Mouse (Mus musculus) embryonic facial prominence, embryonic 11.5 days (tissue): ENCODE measurements at regions not wholly inside any gene's neighbourhood (a gene's known extent, or its start where the extent isn't known, plus 50 kb on each side); places are given as distances from the start of the nearest gene placed in this dataset.
A peak's percentile ranks its signal among the peaks of the same experiment; 100 is the strongest.

Experiments used
- ATAC-seq: fragments of 200-750 bp; cut with Nextera tagmentation; replicated peaks from 2 replicates; pipeline ENCODE4 v1.8.0; 2017; ENCODE audit warnings: low read depth; ENCODE audit not compliant: insufficient number of reproducible peaks, low FRiP score, low TSS enrichment
- DNase-seq: peaks from one replicate; pipeline ENCODE4 v3.0.0-alpha.2; 2015; ENCODE audit warnings: low spot score
- H3K27ac ChIP-seq: fragments of 300-500 bp; sonication (generic); replicated peaks from 2 replicates; pipeline ENCODE4 v1.5.1; 2014; ENCODE audit warnings: mild to moderate bottlenecking, low read depth, low read length, control low read depth
- H3K27me3 ChIP-seq: fragments of 300-500 bp; sonication (generic); 2 replicates; pipeline ENCODE4 v1.6.1; 2014; ENCODE audit warnings: mild to moderate bottlenecking, low read length, moderate library complexity, mixed read lengths; ENCODE audit not compliant: control insufficient read depth, insufficient read depth
- H3K36me3 ChIP-seq: fragments of 300-500 bp; sonication (generic); replicated peaks from 2 replicates; pipeline ENCODE4 v1.6.1; 2014; ENCODE audit warnings: low read depth, mild to moderate bottlenecking, low read length, moderate library complexity, mixed read lengths; ENCODE audit not compliant: control insufficient read depth, insufficient read depth
- H3K4me1 ChIP-seq: fragments of 300-500 bp; sonication (generic); 2 replicates; pipeline ENCODE4 v1.6.1; 2014; ENCODE audit warnings: low read length, mixed read lengths; ENCODE audit not compliant: control insufficient read depth, insufficient read depth
- H3K4me2 ChIP-seq: fragments of 300-500 bp; sonication (generic); 2 replicates; pipeline ENCODE4 v1.6.1; 2014; ENCODE audit warnings: low read depth, mild to moderate bottlenecking, control low read depth, low read length, moderate library complexity
- H3K4me3 ChIP-seq: fragments of 300-500 bp; sonication (generic); 2 replicates; pipeline ENCODE4 v1.5.1; 2014; ENCODE audit warnings: low read depth, low read length, control low read depth
- H3K9ac ChIP-seq: fragments of 300-500 bp; sonication (generic); replicated peaks from 2 replicates; pipeline ENCODE4 v1.6.1; 2014; ENCODE audit warnings: mild to moderate bottlenecking, control low read depth, low read length
- H3K9me3 ChIP-seq: fragments of 300-500 bp; sonication (generic); replicated peaks from 2 replicates; pipeline ENCODE4 v1.6.1; 2016; ENCODE audit warnings: mild to moderate bottlenecking, low read length, inconsistent platforms, mixed read lengths; ENCODE audit not compliant: control insufficient read depth
- whole genome bisulfite sequencing: fragments of 180-500 bp; shearing (Covaris S2); extraction: QIAGEN DNeasy Blood & Tissue Kit; methylation state at CpG from one replicate; pipeline ENCODE4 v1.1.7; 2014; 5-methylcytosine and 5-hydroxymethylcytosine counted together

DNA sequence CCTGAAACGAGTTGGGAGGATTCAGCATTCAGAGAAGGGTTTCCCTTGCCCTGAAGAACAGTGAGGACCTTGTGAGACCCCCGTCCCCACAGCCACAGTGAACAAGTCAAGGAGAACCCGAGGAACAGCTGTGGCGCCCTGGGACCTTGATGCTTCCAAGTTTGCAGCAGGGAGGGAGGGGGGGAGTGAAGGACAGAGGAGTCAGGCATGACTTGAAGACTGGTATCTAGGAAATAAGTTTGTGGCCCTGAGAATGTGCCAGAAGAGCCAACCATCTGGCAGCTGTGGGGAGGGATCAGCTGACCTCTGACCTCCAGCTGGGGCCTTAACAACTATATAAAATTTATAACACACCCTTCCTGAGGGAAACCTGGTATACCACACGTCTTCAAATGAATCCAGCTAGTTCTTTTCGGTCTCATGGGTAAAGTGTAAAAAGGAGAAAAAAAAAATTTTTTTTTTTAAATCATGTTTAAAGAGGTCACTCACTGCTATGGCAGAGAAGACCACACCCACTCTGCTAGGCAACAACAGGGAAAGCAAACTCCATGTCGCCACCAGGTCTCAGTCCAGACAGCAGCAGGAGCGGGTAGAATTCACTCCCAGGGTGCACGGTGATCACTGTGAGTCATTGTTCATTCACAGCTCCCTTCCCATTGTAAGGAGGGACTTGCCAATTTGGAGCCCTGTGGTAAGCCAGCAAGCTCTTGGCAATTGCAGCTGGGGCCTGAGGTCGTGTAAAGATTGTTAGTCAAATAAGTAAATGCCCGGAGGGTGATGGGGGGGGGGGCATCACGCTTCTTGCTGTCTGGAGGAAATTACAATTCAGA lies 58.3 kb upstream of the Ralgps2 start:
- ATAC-seq = peak; percentile 66; the same call in 1 of the 2 replicates
- whole genome bisulfite sequencing = 44% methylated on average over 12 of the region's 12 CpGs
- H3K4me3 ChIP-seq = no peak overlapping the region
- no peaks in the 10 kb centered on the region for H3K36me3 ChIP-seq
- no peaks in the 10 kb centered on the region for H3K4me1 ChIP-seq
- no peak overlapping the region for H3K27ac ChIP-seq
- no peak overlapping the region for H3K9ac ChIP-seq
- DNase-seq = peak; percentile 32
- no peaks in the 10 kb centered on the region for H3K9me3 ChIP-seq
- no peaks in the 10 kb centered on the region for H3K27me3 ChIP-seq
- H3K4me2 ChIP-seq = no peak overlapping the region

- no peaks in the 10 kb centered on the region for H3K9me3 ChIP-seq
- H3K9ac ChIP-seq = no peak overlapping the region
- no peak for ATAC-seq
- DNase-seq = no peak
- no peaks in the 10 kb centered on the region for H3K36me3 ChIP-seq
- H3K27me3 ChIP-seq = no peaks in the 10 kb centered on the region
- WGBS = 88% methylated on average over 10 of the region's 10 CpGs
- no peak overlapping the region for H3K4me3 ChIP-seq
- no peaks in the 10 kb centered on the region for H3K4me1 ChIP-seq
- no peak overlapping the region for H3K27ac ChIP-seq
- H3K4me2 ChIP-seq = no peak overlapping the region
Measured at GRCm38 (mm10) chr1:156997033-156997432, 57.6 kb upstream of the Ralgps2 start.

GRCm38 (mm10) chr1:156996084-156996880 lies 56.9 kb upstream of the Ralgps2 start:
- no peak overlapping the region for H3K9ac ChIP-seq
- ATAC-seq = no peak

GRCm38 (mm10) chr1:156995180-156995951 lies 55.9 kb upstream of the Ralgps2 start:
- H3K27ac ChIP-seq = no peak overlapping the region
- DNase-seq = no peak
- no peaks in the 10 kb centered on the region for H3K4me1 ChIP-seq
- H3K9me3 ChIP-seq = no peaks in the 10 kb centered on the region
- 91% methylated on average over 7 of the region's 7 CpGs for WGBS
- ATAC-seq = no peak
- no peak overlapping the region for H3K4me3 ChIP-seq
- no peaks in the 10 kb centered on the region for H3K36me3 ChIP-seq
- no peak overlapping the region for H3K4me2 ChIP-seq
- H3K9ac ChIP-seq = no peak overlapping the region
- H3K27me3 ChIP-seq = no peaks in the 10 kb centered on the region

More at GRCm38 (mm10) chr1:156996084-156996880, 56.9 kb upstream of the Ralgps2 start:
- Histone ChIP-seq H3K27ac (no peak overlapping the region), H3K4me2 (no peak overlapping the region), H3K27me3 (no peaks in the 10 kb centered on the region), H3K4me3 (no peak overlapping the region), H3K4me1 (no peaks in the 10 kb centered on the region), H3K36me3 (no peaks in the 10 kb centered on the region), H3K9me3 (no peaks in the 10 kb centered on the region)
- 88% methylated on average over 10 of the region's 10 CpGs for WGBS
- no peak for DNase-seq

DNA sequence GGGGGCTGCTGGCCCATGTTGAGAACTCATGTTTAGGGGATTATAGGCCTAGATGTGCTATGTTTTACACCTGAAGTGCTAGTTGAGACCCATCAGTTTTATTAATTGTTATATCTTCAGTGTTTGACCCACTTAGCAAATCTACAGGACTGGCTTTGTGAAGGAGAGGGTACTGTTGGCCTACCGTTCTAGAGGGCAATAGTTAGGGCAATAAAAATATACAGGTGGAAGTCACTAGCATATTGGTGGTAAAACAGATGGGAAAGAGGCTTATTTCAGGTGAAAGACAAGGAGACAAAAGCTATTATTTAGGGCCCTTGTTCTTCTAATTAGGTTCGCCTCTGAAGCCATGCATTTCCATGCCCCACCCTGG lies 55.2 kb upstream of the Ralgps2 start:
- no peaks in the 10 kb centered on the region for H3K36me3 ChIP-seq
- ATAC-seq (no peak), DNase-seq (no peak)
- no peaks in the 10 kb centered on the region for H3K27me3 ChIP-seq
- H3K9me3 ChIP-seq = no peaks in the 10 kb centered on the region
- no peak overlapping the region for H3K4me2 ChIP-seq
- H3K27ac ChIP-seq = no peak overlapping the region
- no peak overlapping the region for H3K4me3 ChIP-seq
- H3K4me1 ChIP-seq = no peaks in the 10 kb centered on the region
- 88% methylated on average over 2 of the region's 2 CpGs for WGBS
- H3K9ac ChIP-seq = no peak overlapping the region

DNA sequence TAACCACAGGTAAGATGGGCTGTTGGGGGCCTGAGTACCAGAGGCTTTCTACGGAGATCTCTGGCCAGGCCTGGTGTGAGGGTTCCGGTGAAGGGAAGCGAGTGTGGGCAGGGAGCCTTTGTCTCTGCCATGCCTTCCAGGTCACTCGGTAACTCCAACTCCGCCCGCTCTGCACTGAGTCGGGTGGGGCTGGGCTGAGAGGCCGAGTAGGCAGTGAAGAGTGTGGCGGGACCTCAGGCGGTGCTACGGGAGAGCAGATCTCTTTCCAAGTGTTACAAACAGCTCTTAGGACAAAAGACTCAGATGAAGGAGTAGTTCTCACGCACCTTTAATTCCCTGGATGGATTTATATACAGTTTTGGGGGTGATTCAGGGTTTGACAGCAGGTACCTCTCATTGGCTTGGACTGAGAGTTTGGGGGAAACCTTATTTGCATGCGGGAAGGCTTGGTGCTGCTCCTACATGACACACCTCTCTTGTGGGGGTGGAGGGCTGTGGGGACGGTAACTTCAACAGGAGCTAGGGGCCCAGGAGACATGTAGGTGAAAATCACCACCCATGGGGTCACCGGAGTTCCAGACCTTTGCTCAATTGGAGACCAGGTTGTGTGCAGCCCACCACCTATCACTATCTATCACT lies 54.7 kb upstream of the Ralgps2 start:
- H3K9ac ChIP-seq = no peak overlapping the region
- H3K4me2 ChIP-seq = no peak overlapping the region
- no peak overlapping the region for H3K4me3 ChIP-seq
- no peaks in the 10 kb centered on the region for H3K9me3 ChIP-seq
- DNase-seq = no peak
- 65% methylated on average over 15 of the region's 15 CpGs for WGBS
- no peaks in the 10 kb centered on the region for H3K4me1 ChIP-seq
- no peaks in the 10 kb centered on the region for H3K27me3 ChIP-seq
- no peak for ATAC-seq
- H3K36me3 ChIP-seq = no peaks in the 10 kb centered on the region
- no peak overlapping the region for H3K27ac ChIP-seq

GRCm38 (mm10) chr1:156993105-156993504 lies 53.7 kb upstream of the Ralgps2 start:
- Histone ChIP-seq H3K9ac (no peak overlapping the region), H3K4me2 (no peak overlapping the region), H3K27me3 (no peaks in the 10 kb centered on the region), H3K9me3 (no peaks in the 10 kb centered on the region), H3K27ac (no peak overlapping the region), H3K36me3 (no peaks in the 10 kb centered on the region), H3K4me3 (no peak overlapping the region), H3K4me1 (no peaks in the 10 kb centered on the region)
- DNase-seq (no peak), ATAC-seq (no peak)
- WGBS = 79% methylated on average over 3 of the region's 3 CpGs
